Mouse (Mus musculus): ENCODE data around the gene Bola1. TPM values are rescaled to one million over a fixed set of nuclear protein-coding genes. Genes with fewer than 3 reads are reported as not detected.
"Not testable (repeated sequence)": the region's sequence is repeated elsewhere in the genome, so short reads cannot be mapped to it uniquely, and the experiment has no call there.

Gene Bola1
- polyA plus RNA-seq, 1 experiment, result 67.8 TPM

DNA sequence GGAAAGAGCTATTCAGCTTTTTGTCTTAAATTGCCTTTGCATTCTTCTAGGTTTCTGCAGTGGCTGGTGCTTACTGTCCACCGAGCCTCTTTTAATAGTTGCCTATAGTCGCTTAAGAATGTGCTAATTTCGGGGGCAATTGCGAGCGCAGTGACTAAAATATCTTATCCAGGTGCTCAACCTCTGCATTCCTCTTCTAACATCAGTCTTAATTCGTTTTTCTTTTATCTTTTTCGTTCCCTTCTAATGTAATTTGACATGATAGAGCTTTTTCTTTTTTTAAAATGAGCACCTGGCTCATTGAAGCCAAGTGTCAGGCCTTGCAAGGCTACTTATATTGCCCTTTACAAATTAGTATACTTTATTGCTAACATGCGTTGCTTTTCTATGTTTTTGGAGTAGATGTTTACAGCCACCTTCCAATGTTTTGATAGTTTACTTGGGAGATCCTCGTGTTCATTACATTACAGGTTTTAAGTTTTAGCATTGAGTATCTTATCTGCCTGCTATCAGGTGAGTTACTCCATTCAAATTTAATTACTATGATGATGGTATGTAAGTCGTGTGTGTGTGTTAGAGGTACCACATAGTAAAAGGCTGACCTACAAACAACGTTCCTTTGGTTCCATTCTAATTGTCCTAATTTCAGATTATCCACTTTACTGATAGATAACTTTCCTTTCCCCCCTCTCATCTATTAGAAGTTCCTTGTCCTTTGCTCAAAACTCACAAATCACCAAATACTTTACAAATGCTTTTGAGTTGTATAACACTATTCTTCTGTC lies 28.0 kb upstream of the Bola1 start:
- Histone ChIP-seq H3K27ac (ENCODE audit: insufficient read depth, low read depth, low read length) (no peak overlapping the region), H3K27me3 (replicated peaks; ENCODE audit: control insufficient read depth, insufficient read depth, low read length) (no peaks in the 10 kb centered on the region), H3K4me3 (ENCODE audit: insufficient read depth, low read depth, low read length) (no peak overlapping the region), H3K4me1 (ENCODE audit: control insufficient read depth, insufficient read depth, low read length) (peaks cover 8% of the 10 kb centered on the region; the same call in 1 of the 2 replicates), H3K36me3 (ENCODE audit: control insufficient read depth, insufficient read depth, low read length) (no peaks in the 10 kb centered on the region)
- no peak for DNase-seq
- WGBS, result 49% methylated on average over 11 of the region's 11 CpGs
- TF ChIP-seq CTCF (conservative IDR thresholded peaks at IDR 0.05; ENCODE audit: insufficient read depth, insufficient read length, low read depth, low read length), result no peak
- no peak for TF ChIP-seq POLR2A (IDR thresholded peaks at IDR 0.05; ENCODE audit: low read depth, low read length)

DNA sequence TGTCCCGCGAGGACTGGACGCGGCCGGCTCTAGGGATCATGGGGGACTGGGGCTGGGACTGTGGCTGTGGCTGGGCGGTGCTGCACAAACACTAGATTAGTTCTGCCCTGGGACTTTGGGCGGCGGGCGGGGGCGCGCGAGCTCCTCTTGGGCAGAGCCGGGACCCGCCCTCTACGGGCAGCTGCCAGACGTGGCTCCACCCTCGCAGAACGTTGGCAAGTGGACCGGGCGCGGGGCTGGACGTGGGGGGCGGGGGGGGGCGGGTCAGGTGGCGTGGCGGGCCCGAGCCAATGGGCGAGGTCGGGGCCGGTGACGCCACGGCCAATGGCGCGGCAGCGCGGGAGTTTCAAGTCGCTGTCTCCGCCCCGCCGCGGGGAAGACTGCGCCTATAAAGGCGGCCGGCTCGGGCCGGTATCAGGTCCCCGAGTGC lies 26.9 kb upstream of the Bola1 start, which contains the start of gene Hist2h3c1:
Gene Hist2h3c1, plus strand, starts transcription at position 259 of the 430 bp plus-strand sequence.
- not testable (repeated sequence) for H3K4me1 ChIP-seq (ENCODE audit: control insufficient read depth, insufficient read depth, low read length); H3K27me3 ChIP-seq (replicated peaks; ENCODE audit: control insufficient read depth, insufficient read depth, low read length); H3K36me3 ChIP-seq (ENCODE audit: control insufficient read depth, insufficient read depth, low read length)
- peak within 1 kb of the TSS; percentile 73 for H3K4me3 ChIP-seq (ENCODE audit: insufficient read depth, low read depth, low read length)
- WGBS, result 0% methylated on average over 11 of the region's 47 CpGs
- DNase-seq, result peak; percentile 12
- H3K27ac ChIP-seq (ENCODE audit: insufficient read depth, low read depth, low read length), result peak within 1 kb of the TSS; percentile 89

DNA sequence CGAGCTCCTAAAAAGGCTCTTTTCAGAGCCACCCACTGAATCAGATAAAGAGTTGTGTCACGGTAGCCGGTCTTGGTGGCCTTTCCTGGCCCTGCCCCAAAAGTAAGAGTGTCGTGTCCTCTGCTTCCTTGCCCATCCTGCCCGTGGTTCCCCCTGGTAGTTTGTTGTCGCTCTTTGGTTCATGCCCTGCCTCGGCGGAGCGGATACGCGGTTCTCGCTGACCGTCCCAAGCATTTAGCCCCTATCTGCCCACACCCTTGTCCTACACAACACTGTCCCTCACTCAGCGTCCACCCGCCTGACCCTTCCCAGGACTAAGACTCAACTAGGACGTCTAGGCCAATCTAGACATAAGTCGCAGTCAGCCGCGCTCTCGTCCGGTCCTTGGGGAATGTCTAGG lies 26.5 kb upstream of the Bola1 start:
- H3K27me3 ChIP-seq (replicated peaks; ENCODE audit: control insufficient read depth, insufficient read depth, low read length); H3K4me1 ChIP-seq (ENCODE audit: control insufficient read depth, insufficient read depth, low read length); DNase-seq; H3K36me3 ChIP-seq (ENCODE audit: control insufficient read depth, insufficient read depth, low read length): not testable (repeated sequence)
- Histone ChIP-seq H3K27ac (ENCODE audit: insufficient read depth, low read depth, low read length) (peak overlapping the region; percentile 89), H3K4me3 (ENCODE audit: insufficient read depth, low read depth, low read length) (peak overlapping the region; percentile 73)
- WGBS, result under 1% methylated on average over 12 of the region's 21 CpGs

DNA sequence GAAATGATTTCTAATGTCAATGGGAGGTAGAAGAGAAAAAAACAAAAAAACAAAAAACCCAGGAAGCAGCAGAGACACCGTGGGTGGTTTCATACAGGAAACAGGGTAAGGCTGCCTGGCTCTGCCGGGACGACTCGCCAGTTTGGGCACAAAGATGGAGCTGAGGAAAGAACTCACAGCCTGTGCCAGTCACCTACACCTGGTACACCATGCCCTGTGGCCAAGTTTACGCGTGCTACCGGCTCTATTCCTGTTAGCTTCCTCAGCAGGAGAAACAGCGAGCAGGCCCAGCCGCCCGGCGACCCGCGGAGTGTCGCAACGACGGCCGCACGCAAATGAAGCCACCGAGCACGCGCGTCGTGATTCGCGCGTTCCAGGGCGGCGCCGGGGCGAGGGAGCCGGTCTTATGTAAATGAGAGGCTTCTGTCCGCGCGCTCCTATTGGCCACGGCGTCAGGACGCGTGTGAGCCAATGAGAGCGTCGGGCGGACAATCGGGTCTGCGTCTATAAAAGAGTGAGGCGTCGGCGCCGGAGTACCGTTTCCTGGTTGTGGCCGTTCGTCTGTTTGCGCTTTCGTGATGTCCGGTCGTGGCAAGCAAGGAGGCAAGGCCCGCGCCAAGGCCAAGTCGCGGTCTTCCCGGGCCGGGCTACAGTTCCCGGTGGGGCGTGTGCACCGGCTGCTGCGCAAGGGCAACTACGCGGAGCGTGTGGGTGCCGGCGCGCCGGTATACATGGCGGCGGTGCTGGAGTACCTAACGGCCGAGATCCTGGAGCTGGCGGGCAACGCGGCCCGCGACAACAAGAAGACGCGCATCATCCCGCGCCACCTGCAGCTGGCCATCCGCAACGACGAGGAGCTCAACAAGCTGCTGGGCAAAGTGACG lies 25.7 kb upstream of the Bola1 start, which contains the start of gene Hist2h2aa1:
Gene Hist2h2aa1, plus strand, starts transcription at position 495 of the 884 bp plus-strand sequence.
- H3K36me3 ChIP-seq (ENCODE audit: control insufficient read depth, insufficient read depth, low read length); H3K27me3 ChIP-seq (replicated peaks; ENCODE audit: control insufficient read depth, insufficient read depth, low read length): not testable (repeated sequence)
- DNase-seq, result peak; percentile 92
- peak within 1 kb of the TSS; percentile 73 for H3K4me3 ChIP-seq (ENCODE audit: insufficient read depth, low read depth, low read length)
- peak within 1 kb of the TSS; percentile 98 for H3K27ac ChIP-seq (ENCODE audit: insufficient read depth, low read depth, low read length)
- under 1% methylated on average over 40 of the region's 88 CpGs for WGBS
- H3K4me1 ChIP-seq (ENCODE audit: control insufficient read depth, insufficient read depth, low read length), result peaks cover 10% of the 10 kb centered on the region; the same call in 1 of the 2 replicates
- peak; percentile 60 for TF ChIP-seq POLR2A (IDR thresholded peaks at IDR 0.05; ENCODE audit: low read depth, low read length)

DNA sequence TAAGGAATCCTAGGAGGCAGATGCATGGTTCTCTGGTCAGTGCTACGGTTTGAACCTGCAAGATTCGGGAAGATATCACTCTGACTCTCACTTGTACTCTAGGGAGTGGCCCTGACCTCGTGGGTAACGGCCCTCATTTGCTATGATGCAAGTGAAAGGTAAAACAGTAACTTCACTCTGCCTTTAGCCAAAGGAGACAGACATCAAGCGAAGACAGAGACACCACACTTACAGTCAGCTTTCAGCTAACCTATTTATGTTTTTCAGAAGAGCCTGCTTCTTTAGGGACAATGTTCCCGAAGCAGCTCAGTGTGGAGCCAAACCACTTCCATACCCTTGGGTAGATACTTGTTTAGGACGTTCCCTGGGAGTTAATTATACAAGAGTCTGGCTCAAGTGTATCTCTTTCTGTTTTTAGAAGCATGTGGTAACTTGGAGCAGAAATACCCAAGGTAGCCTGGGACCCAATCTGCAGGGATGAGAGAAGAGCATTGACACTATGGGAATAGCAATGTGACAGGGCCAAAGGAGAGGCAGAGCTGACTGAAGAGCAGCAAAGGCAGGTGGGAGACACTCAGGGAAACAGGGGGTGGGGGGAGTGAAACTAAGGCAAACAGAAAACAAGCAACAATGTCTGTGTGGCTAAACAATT lies 24.5 kb upstream of the Bola1 start:
- Histone ChIP-seq H3K36me3 (ENCODE audit: control insufficient read depth, insufficient read depth, low read length) (no peaks in the 10 kb centered on the region), H3K27ac (ENCODE audit: insufficient read depth, low read depth, low read length) (peak overlapping the region; percentile 53), H3K4me3 (ENCODE audit: insufficient read depth, low read depth, low read length) (no peak overlapping the region), H3K4me1 (ENCODE audit: control insufficient read depth, insufficient read depth, low read length) (peaks cover 10% of the 10 kb centered on the region; the same call in 1 of the 2 replicates), H3K27me3 (replicated peaks; ENCODE audit: control insufficient read depth, insufficient read depth, low read length) (no peaks in the 10 kb centered on the region)
- WGBS, result 56% methylated on average over 7 of the region's 7 CpGs
- peak; percentile 68 for DNase-seq
- TF ChIP-seq POLR2A (IDR thresholded peaks at IDR 0.05; ENCODE audit: low read depth, low read length), result no peak
- TF ChIP-seq CTCF (conservative IDR thresholded peaks at IDR 0.05; ENCODE audit: insufficient read depth, insufficient read length, low read depth, low read length), result no peak

DNA sequence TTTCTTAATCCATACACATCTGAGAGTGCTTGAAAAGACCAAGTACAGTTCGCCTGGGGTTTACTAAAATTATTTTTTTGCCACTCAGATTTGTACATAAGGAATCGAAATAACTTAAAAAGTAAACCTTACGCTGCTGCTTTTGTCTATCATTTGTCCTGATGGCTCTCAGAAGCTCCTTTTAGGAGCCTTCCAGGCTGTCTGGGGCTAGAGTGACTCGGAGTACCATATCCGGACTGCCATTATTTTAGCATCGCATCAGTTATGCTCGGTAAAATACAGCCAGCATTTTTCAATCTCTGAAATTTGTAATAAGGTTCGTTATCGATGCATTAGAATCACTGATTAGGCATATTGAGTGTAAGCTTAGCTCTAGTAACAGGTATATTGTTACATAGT lies 21.3 kb upstream of the Bola1 start:
- Histone ChIP-seq H3K36me3 (ENCODE audit: control insufficient read depth, insufficient read depth, low read length) (no peaks in the 10 kb centered on the region), H3K27me3 (replicated peaks; ENCODE audit: control insufficient read depth, insufficient read depth, low read length) (no peaks in the 10 kb centered on the region), H3K27ac (ENCODE audit: insufficient read depth, low read depth, low read length) (no peak overlapping the region), H3K4me3 (ENCODE audit: insufficient read depth, low read depth, low read length) (no peak overlapping the region), H3K4me1 (ENCODE audit: control insufficient read depth, insufficient read depth, low read length) (peaks cover 10% of the 10 kb centered on the region; the same call in 1 of the 2 replicates)
- WGBS, result 81% methylated on average over 9 of the region's 9 CpGs
- no peak for TF ChIP-seq POLR2A (IDR thresholded peaks at IDR 0.05; ENCODE audit: low read depth, low read length)
- TF ChIP-seq CTCF (conservative IDR thresholded peaks at IDR 0.05; ENCODE audit: insufficient read depth, insufficient read length, low read depth, low read length), result no peak
- DNase-seq, result peak; percentile 9
